Mouse (Mus musculus) heart, adult 2 months (tissue): Measurements from ENCODE around the gene Tmem167b. TPM values are rescaled to one million over a fixed set of nuclear protein-coding genes. Genes with fewer than 3 reads are reported as not detected.
"Not testable (repeated sequence)": the region's sequence is repeated elsewhere in the genome, so short reads cannot be mapped to it uniquely, and the experiment has no call there.

ENCODE experiments used
- DNase-seq, 2 experiments: peaks; one replicate each; pipeline ENCODE4 v3.0.0; 2021
- H3K27ac ChIP-seq: fragments of 200-600 bp; 2 replicates; pipeline ENCODE4 v1.8.1; 2022
- H3K27me3 ChIP-seq: fragments of 200-500 bp; 2 replicates; pipeline ENCODE4 v1.6.1; 2012; ENCODE audit warnings: mild to moderate bottlenecking, low read length, inconsistent platforms, mixed read lengths; ENCODE audit not compliant: control insufficient read depth, insufficient read depth
- H3K36me3 ChIP-seq: fragments of 200-500 bp; 2 replicates; pipeline ENCODE4 v1.6.1; 2012; ENCODE audit warnings: low read length, inconsistent platforms; ENCODE audit not compliant: control insufficient read depth, insufficient read depth
- H3K4me1 ChIP-seq: fragments of 200-500 bp; 2 replicates; pipeline ENCODE4 v1.6.1; 2011; ENCODE audit warnings: low read length; ENCODE audit not compliant: control insufficient read depth, insufficient read depth
- H3K4me3 ChIP-seq: fragments of 200-600 bp; 2 replicates; pipeline ENCODE4 v1.8.1; 2022
- H3K79me2 ChIP-seq: fragments of 200-500 bp; replicated peaks from 2 replicates; pipeline ENCODE4 v1.6.1; 2012; ENCODE audit warnings: mild to moderate bottlenecking, inconsistent platforms, low read length, moderate library complexity, mixed read lengths; ENCODE audit not compliant: control insufficient read depth, insufficient read depth
- H3K9ac ChIP-seq: fragments of 200-500 bp; 2 replicates; pipeline ENCODE4 v1.6.1; 2012; ENCODE audit warnings: low read depth, mild to moderate bottlenecking, control low read depth, inconsistent platforms, low read length, mixed read lengths
- CTCF ChIP-seq: fragments of 200-600 bp; IDR thresholded peaks from 2 replicates; pipeline ENCODE4 v1.8.1; 2022; ENCODE audit warnings: antibody characterized with exemption, mild to moderate bottlenecking, moderate library complexity
- EP300 ChIP-seq: fragments of 200-500 bp; IDR thresholded peaks from 2 replicates; pipeline ENCODE4 v1.6.1; 2011; ENCODE audit warnings: low read depth, low read length, control low read depth; ENCODE audit not compliant: insufficient read depth
- POLR2A ChIP-seq: fragments of 200-500 bp; IDR thresholded peaks from 2 replicates; pipeline ENCODE4 v1.6.1; 2011; ENCODE audit warnings: mild to moderate bottlenecking, low read depth, low read length, control low read depth; ENCODE audit not compliant: insufficient read depth
- WGBS: fragments of 180-500 bp; shearing (Covaris S2); methylation state at CpG from one replicate; pipeline ENCODE4 v1.1.7; 2018; 5-methylcytosine and 5-hydroxymethylcytosine counted together
- intact Hi-C: fragments of 180-260 bp; cut with DNase I; formaldehyde crosslinking; loops from one replicate; pipeline ENCODE4 v1.15.1; 2025
- polyA plus RNA-seq: library from polyadenylated mRNA; depleted of rRNA; stranded (reverse); fragments of >200 nt; gene quantifications from 2 replicates; pipeline ENCODE4 v1.2.3, GENCODE M21; 2012
- total RNA-seq, 2 experiments: library from RNA; stranded (reverse); gene quantifications; 2 replicates each; pipeline ENCODE4 v1.2.3; 2021

Tmem167b gene
- total and polyA plus RNA-seq, 3 experiments = 6.3 to 28.4 (median 25.5) TPM

DNA sequence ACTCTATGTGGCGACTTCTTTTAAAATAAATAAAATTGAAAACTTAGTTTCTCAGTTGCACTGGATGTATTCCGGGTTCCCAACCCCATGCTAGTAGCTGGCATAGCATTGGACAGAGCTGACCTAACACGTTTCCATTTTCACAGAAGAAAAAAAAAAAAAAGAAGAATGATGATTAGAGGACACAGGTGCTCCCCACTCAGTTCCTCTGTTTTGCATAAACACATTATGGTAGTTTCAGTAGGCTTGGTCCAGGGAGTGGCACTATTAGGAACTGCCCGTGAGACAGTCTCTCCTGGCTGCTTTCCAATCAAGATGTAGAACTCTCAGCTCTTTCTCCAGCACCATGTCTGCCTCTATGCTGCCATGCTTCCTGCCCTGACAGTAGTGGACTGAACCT lies 22.3 kb upstream of the Tmem167b start:
- 69% methylated on average over 4 of the region's 4 CpGs for WGBS
- H3K79me2 ChIP-seq = no peaks in the 10 kb centered on the region
- intact Hi-C loops = no loop called here
- H3K36me3 ChIP-seq = no peaks in the 10 kb centered on the region
- no peaks in the 10 kb centered on the region for H3K4me1 ChIP-seq
- no peak for TF ChIP-seq POLR2A
- no peak for TF ChIP-seq EP300
- no peak for TF ChIP-seq CTCF
- H3K27me3 ChIP-seq = no peaks in the 10 kb centered on the region
- no peak overlapping the region for H3K4me3 ChIP-seq
- no peak overlapping the region for H3K9ac ChIP-seq
- H3K27ac ChIP-seq = no peak overlapping the region
- no peak for DNase-seq

DNA sequence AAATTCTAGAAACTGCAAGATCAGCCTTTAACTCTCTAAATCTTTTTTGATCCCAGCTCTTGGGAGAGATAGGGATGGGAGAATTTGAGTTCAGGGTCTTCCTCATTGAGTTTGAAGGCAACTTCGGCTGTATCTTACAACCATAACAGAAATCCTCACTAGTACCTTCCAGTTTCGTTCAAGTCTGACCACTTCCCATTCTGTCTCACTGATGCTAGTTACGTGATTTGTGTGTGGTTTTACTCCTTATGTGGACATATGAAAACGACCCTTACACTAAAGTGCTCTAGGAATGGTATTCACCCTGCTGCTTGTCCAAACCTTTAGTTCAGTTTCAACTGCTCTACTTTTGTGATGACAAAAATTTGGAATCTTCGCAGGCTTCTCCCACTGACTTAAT lies 11.8 kb upstream of the Tmem167b start:
- no peaks in the 10 kb centered on the region for H3K79me2 ChIP-seq
- no peak for DNase-seq
- H3K9ac ChIP-seq = no peak overlapping the region
- 83% methylated on average over 5 of the region's 5 CpGs for WGBS
- TF ChIP-seq POLR2A = no peak
- no peak for TF ChIP-seq CTCF
- TF ChIP-seq EP300 = no peak
- no peaks in the 10 kb centered on the region for H3K27me3 ChIP-seq
- peaks cover 3% of the 10 kb centered on the region for H3K4me1 ChIP-seq
- no peak overlapping the region for H3K27ac ChIP-seq
- no peak overlapping the region for H3K4me3 ChIP-seq
- intact Hi-C loops = no loop called here
- no peaks in the 10 kb centered on the region for H3K36me3 ChIP-seq

DNA sequence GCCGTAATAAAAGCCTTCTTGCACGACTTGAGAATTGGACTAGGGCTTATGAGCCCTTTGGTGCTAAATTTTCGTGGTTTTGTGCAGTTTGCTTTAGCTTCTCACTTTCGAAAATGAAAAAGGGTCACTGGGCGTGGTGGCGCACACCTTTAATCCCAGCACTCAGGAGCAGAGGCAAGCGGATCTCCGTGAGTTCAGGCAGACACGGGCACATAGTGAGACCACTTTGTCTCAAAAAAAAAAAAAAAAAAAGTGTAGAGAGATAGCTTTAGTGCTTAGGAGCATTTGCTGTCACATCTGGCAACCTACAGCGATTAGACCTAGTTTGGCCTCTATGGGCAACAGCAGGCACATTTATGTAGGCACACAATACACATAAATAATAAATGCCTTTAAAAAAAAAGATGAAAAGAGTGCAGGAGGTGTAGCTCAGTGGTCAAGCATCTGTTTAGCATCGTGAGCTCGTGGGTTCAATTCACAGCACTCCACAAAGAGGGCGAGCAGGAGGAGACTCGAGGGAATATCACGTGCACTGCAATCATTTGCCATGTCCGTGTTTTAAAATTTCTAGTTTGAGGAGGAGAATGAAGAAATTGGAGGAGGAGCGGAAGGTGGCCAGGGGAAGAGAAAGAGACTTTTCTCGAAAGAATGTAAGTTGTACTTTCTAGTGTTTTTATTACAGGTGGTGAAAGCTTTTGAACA lies 10.2 kb upstream of the Tmem167b start:
- 41% methylated on average over 18 of the region's 18 CpGs for WGBS
- intact Hi-C loops = no loop called here
- no peaks in the 10 kb centered on the region for H3K36me3 ChIP-seq
- H3K4me1 ChIP-seq = peaks cover 3% of the 10 kb centered on the region
- peak overlapping the region; percentile 89 for H3K9ac ChIP-seq
- H3K79me2 ChIP-seq = no peaks in the 10 kb centered on the region
- no peak for DNase-seq
- H3K4me3 ChIP-seq = peak overlapping the region; percentile 80
- no peaks in the 10 kb centered on the region for H3K27me3 ChIP-seq
- TF ChIP-seq POLR2A = no peak
- TF ChIP-seq EP300 = no peak
- TF ChIP-seq CTCF = no peak
- peak overlapping the region; percentile 90; the same call in 1 of the 2 replicates for H3K27ac ChIP-seq

DNA sequence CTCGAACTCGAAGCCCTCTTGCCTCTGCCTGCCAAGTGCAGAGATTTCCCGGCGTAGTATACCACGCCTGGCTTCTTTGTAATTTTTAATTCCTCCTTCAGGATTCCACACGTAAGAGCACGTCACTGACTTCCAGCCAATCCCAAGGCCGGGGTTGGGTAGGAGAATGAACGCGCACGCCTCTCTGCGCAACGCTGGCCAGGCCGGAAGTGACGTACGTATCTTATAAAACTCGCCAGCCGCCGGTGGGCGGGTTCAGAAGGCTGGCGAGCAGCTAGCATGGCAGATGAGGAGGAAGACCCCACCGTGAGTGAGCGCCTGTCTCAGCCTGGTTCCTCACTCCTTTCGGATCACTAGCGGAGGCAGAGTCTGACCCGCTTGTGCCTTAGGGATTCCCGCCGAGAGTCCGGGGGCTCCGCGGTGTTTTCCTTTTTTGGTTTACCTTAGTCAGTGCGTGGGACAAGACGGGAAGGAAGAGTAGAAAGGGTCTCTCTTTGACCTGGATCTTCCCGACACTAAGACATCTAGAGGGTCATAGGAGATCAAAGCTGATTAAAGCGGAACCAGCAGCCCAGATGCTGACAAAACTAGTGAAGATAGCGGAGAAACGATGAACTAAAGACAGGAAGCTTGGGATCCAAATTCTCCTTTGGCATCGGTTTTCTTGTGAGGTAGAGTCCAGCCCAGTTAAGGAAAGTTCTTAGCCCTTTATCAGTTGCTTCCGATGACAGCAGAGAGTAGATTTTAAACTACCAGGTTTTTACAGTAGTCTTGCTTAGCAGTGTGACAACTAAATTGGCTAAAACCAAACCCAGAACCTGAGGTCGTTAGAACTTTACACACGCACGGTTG lies 9.4 kb upstream of the Tmem167b start, which contains the start of gene Taf13:
Taf13 (plus strand) TSS at position 256 of the 852 bp plus-strand sequence.
- Histone ChIP-seq H3K4me1 (peaks cover 3% of the 10 kb centered on the region), H3K79me2 (no peaks in the 10 kb centered on the region), H3K27ac (peak within 1 kb of the TSS; percentile 90), H3K4me3 (peak within 1 kb of the TSS; percentile 80), H3K9ac (peak within 1 kb of the TSS; percentile 89), H3K27me3 (no peaks in the 10 kb centered on the region), H3K36me3 (no peaks in the 10 kb centered on the region)
- WGBS = under 1% methylated on average over 42 of the region's 42 CpGs
- intact Hi-C loops = loop anchor here (1.0 to 2.0 kb wide), 3 partner anchors 8 to 81 kb away; partner anchors contain the start of genes Clcc1 and Wdr47
- peak; percentile 100 for TF ChIP-seq POLR2A
- no peak for TF ChIP-seq CTCF
- peak; percentile 70; the same call in 1 of the 2 replicates for TF ChIP-seq EP300
- peak; percentile 97 for DNase-seq

DNA sequence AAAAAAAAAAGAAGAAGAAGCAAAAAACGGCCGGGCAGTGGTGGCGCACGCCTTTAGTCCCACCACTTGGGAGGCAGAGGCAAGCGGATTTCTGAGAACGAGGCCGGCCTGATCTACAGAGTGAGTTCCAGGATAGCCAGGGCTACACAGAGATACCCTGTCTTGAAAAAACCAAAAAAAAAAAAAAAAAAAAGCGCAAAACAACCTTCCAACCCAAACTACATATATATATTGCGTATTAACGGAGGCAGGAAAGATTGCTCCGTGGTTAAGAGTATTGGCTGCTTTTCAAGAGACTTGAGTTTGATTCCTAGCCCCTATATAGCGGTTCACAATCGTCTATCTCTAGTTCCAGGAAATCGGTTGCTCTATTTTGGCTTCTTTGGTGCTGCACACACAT lies 8.5 kb upstream of the Tmem167b start:
- no peak for DNase-seq
- Histone ChIP-seq H3K4me3 (peak overlapping the region; percentile 80), H3K79me2 (no peaks in the 10 kb centered on the region), H3K27ac (no peak overlapping the region; the same call in 1 of the 2 replicates), H3K9ac (no peak overlapping the region), H3K36me3 (no peaks in the 10 kb centered on the region), H3K4me1 (peaks cover 3% of the 10 kb centered on the region), H3K27me3 (no peaks in the 10 kb centered on the region)
- WGBS = 84% methylated on average over 14 of the region's 14 CpGs
- TF ChIP-seq CTCF = no peak
- no peak for TF ChIP-seq EP300
- no peak for TF ChIP-seq POLR2A
- intact Hi-C loops = loop anchor here (1.0 to 2.0 kb wide), 3 partner anchors 8 to 82 kb away; partner anchors contain the start of genes Clcc1 and Wdr47

DNA sequence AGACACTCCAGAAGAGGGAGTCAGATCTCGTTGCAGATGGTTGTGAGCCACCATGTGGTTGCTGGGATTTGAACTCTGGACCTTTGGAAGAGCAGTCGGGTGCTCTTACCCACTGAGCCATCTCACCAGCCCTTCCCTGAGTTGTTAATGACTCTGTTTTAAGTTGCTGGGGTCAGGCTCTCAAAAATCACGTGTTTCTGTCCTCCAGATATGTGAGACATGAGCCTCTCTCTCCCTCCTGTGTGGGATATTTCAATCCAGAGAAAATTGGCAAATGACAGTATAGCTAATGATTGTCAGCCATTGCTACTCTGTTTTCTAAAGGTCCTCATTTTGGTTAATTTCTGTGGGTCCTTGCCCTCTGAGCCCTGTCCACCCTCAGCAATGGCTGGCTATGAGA lies 7.4 kb upstream of the Tmem167b start:
- intact Hi-C loops = loop anchor here (2.0 to 10.0 kb wide), 4 partner anchors 21 to 345 kb away; partner anchors contain the start of genes Clcc1, Prpf38b and Wdr47
- not testable (repeated sequence) for DNase-seq
- WGBS = 42% methylated on average over 3 of the region's 3 CpGs

More for the DNA sequence above, 7.4 kb upstream of the Tmem167b start:
- not testable (repeated sequence) for H3K27me3 ChIP-seq, H3K36me3 ChIP-seq, H3K4me1 ChIP-seq, H3K9ac ChIP-seq, H3K79me2 ChIP-seq, H3K27ac ChIP-seq, H3K4me3 ChIP-seq
